Mouse (Mus musculus): ENCODE measurements at regions not wholly inside any gene's neighbourhood (a gene's known extent, or its start where the extent isn't known, plus 50 kb on each side); places are given as distances from the start of the nearest gene placed in this dataset.
A peak's percentile ranks its signal among the peaks of the same experiment; 100 is the strongest.
"Not testable (repeated sequence)": the region's sequence is repeated elsewhere in the genome, so short reads cannot be mapped to it uniquely, and the experiment has no call there.

DNA sequence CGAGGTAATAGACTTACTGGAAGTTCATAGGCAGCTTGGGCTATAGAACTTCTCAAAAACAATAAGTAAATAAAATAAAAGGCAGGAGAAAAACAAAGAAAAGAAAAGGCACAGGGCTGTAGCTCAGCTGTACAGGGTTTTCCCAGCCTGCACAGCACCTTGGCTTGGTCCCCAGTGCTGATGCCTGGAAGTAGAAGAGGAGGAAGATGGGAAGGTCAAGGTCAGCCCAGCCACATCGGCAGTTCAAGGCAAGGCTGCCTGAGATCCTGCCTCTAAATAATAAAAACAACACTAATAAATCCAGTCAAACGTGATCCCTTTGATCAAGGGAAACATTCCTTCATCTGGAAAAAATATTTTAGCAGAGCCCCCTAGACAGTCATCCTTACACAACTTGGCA, 103.1 kb downstream of the Cenpf start:
- DNase-seq: no peak

DNA sequence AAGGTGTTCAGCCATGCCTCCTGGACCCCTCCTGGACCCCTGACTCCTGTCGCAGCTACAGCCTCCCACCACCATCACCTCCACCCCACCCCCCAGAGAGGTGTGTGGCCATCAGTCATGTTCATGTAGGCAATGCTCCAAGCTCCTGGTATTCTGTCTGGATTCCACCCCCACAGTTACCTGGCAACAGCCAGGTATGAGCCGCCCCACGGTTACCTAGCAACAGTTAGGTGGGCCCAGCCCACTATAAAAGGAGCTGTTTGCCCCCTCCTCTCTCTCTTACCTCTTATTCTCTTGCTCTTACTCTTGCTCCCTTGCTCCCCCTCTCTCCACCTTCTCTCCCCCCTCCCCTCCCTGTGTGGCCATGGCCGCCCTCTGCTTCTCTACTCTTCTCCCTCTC, 106.5 kb downstream of the Cenpf start:
- DNase-seq: no peak

GRCm38 (mm10) chr1:189579358-189579757, 108.5 kb downstream of the Cenpf start:
- peak; percentile 64 for DNase-seq

DNA sequence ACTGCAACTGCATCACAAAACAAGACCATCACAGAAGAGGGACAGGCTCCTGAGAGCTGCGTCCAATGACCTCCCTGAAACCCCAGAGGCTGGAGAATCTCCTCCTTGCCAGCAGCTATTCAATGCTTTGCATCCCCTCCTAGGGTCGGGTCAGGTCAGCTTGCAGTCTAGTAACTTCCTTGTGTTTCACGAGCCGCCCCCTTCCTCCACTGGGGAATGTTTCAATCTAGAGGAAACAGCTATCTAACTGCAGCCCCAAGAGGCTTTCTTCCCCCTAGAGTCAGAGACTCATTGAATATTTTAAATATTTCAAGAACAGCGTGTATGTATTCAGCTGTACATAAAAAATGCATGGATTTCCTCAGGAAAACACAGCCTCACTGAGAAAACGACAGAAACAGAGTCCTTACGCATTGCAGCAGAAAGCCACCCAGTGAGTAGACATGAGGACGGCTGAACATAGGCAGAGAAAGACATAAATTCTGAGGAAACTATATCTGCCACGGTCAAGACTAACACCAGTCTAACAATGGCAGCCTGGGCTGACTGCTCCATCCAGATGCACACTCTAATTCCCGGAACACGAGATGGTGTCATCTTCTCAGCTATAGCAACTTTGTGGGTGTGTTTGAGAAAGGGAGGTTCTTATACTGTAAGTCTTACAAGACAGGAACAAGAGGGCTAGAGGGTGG, 111.4 kb downstream of the Cenpf start:
- peak; percentile 14 for DNase-seq

DNA sequence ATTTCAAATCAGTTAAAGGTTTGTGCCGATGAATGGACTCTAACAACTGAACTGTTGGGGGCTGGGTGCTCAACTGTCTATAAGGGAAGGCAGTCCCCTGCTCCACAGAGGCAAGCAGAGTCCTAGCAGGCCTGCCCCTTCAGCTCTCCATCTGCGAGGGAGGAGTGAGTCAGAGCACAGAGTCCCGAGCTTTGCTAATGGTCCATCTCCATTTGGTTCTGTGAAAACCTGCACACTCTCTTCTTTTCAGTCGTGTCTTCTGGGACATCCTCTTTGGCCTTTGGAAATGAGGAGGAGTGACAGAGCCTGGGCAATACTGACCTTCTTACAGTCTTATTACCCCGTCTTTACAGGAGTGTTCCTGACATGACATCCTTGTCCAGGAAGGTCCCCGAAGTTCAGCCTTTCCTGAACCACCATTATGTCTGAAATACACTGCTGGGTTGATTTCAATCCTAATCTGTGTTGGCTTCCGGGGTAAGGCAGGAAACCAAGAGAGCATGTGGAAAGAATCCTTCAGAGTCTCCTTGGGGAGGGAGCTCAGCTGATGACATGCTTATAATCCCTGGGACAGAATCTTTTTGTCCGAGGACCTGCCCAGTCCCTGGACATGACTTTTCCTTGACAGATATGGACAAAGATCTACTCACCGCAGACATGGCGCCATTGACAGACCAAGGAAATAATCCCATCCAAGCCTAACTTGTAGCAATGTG, 112.2 kb downstream of the Cenpf start:
- DNase-seq: no peak

- DNase-seq: peak; percentile 12
Observed at GRCm38 (mm10) chr1:189566491-189566890, 121.4 kb downstream of the Cenpf start.

GRCm38 (mm10) chr1:189561831-189562230, 126.1 kb downstream of the Cenpf start:
- no peak for DNase-seq

GRCm38 (mm10) chr1:189560576-189560975, 127.3 kb downstream of the Cenpf start:
- no peak for DNase-seq

GRCm38 (mm10) chr1:189550851-189551250, 137.0 kb downstream of the Cenpf start:
- peak; percentile 10 for DNase-seq

- no peak for DNase-seq
Observed at GRCm38 (mm10) chr1:189532834-189533233, 130.8 kb upstream of the Kcnk2 start.

DNA sequence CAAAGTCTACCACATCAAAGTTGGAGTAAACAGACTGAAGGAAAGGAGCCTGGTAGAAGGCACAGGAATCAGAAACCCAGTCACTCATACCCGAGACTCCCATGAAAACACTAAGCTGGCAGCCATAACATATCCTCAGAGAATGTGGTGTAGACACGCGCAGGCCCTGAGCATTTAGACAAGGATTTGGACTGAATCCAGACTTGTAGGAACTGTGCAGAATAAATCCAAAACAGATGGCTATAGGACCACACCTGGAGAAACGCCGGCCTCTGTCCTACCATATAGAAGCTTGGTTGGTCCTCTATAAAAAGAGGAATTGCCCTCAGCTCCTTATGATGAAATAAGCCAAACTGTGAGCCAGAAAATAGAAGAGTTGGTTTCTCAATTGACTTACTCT, 124.3 kb upstream of the Kcnk2 start:
- DNase-seq: no peak

GRCm38 (mm10) chr1:189515476-189515875, 113.4 kb upstream of the Kcnk2 start:
- DNase-seq: no peak

- DNase-seq: no peak
Observed at GRCm38 (mm10) chr1:189513358-189513757, 111.3 kb upstream of the Kcnk2 start.

GRCm38 (mm10) chr1:189507301-189507700, 105.2 kb upstream of the Kcnk2 start:
- not testable (repeated sequence) for DNase-seq

DNA sequence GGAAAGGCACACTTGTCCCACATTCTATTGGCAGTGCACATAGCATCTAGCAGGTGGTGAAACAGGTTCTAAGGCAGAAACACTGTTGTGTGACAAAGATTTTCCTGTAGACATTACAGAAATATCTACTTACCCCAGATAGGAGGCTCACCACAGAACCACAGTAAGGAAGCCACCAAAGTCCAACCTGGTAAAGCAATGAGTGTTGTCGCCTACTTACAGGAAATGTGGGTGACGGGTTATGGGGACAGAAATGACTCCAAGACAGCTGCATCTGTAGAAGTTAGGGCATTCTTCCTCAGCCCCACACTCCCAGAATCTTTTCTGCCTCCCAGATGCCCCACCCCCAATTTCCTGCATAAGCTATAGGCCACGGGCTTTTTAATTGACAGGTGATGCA, 97.6 kb upstream of the Kcnk2 start:
- DNase-seq: no peak

- no peak for DNase-seq
Observed at GRCm38 (mm10) chr1:189499141-189499540, 97.1 kb upstream of the Kcnk2 start.

DNA sequence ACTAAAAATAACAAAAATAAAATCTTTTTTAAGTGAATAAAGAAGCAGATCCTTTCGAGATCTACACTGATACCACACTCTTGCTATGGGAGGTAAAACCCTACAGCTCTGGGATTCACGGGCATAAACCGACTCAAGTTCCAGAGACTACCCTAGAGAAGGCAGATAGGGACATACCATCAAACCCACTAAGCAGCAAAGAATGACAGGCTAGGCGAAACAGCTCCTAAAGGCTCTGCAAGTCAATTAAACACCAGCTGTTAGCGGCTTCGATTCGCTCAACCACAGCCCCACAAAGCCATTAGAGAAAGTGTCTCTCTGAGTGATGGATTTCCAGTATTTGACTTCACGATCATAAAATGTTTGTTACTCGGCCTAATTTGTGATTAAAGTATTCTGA, 95.0 kb upstream of the Kcnk2 start:
- DNase-seq: peak; percentile 17

GRCm38 (mm10) chr1:189495386-189496150, 93.5 kb upstream of the Kcnk2 start:
- no peak for DNase-seq

DNA sequence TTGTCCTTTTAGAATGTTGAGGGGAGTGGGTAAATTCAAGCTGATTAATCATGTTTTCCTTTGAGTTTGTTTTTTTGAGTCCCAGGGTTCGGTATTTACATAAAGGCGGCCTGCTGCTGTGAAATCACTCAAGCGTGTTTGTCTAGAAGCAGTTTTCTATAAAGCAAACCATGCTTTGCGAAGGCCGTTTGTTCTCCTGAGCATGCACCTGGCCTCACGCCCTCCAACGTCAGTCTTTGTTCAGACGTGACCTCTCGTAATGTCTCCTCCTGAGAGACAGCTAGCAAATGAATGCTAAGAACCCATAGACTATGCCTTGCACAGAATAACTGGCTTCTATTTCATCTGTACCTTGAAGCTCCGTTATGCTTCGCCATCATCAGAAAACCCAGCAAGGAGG, 92.8 kb upstream of the Kcnk2 start:
- DNase-seq: peak; percentile 12

DNA sequence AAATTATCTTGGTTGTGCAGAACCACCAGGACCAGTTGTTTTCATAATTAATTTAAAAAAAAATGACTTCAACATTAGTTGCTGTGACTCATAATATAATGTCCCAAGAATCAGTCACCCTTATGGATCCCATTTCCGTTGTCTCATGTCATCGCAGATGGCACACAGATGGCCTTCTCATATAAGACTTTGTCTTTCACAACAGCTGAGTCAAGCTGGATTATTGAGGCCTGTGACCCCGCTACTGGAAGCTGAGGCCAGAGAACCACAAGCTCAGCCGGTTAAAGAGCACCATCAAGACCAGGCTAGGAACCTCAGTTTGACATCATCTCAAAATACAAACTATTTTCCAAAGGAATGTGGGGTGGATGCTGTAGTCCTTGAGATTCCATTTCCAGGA, 83.3 kb upstream of the Kcnk2 start:
- no peak for DNase-seq

- no peak for DNase-seq
Observed at GRCm38 (mm10) chr1:189483331-189483730, 81.3 kb upstream of the Kcnk2 start.

DNA sequence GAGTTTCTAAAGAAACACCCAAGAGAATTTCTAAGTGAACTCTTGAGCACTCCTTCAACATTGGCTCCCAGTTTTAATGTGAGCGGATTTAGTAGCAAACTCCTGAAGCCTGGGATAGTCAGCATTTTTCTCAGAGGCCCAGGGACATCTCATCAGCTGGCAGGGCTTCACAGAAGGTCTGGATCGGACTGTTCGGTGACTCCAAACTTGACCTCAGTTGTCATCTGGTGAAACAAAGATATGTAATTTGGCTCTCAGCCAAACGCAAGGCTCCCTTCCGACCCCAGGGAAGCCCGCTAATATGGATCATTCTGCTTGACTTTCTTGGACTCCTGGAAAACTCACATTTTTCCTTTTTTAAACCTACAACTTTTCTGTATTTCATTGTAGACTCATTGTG, 76.0 kb upstream of the Kcnk2 start:
- DNase-seq: no peak

DNA sequence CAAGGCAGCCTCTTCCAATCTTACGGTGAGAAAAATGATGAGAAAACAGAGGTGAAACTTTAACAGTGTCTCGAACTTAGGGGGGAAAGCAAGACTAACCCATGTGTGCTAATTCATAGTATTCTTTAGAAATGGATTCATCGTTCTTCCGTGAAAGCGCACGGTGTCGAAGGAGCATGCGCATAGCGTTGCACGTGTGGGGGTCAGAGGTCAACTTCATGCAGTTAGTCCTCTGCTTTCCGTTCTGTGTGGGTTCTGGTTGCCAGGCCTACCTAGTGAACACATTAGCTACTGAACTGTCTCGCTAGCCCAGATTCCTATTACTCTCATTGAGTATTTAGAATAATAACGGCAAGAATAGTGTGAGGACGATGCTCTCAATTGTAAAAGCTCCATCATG, 74.7 kb upstream of the Kcnk2 start:
- no peak for DNase-seq

DNA sequence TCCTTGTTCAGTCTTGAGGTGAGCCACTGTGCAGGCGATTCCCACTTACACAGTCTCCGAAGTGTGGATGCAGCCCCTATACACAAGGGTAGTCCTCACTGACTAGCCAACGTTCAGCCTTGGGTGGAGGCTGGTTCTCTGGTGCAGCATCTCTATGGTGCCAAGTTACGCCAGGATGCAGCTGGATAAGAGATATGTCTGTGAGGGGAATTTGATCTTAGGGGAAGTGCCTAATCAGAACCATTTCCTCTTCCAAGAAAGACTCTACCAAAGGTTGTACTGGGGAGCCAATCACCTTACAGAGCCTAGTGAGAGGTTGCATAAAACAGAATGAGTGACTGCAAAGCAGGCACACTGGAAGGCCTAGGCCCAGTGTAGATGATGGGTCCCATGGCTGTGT, 71.0 kb upstream of the Kcnk2 start:
- no peak for DNase-seq

Data from retina, postnatal 1 day (tissue).